Mouse (Mus musculus) heart, postnatal 0 days (tissue): ENCODE data around the gene Vmp1. TPM values are rescaled to one million over a fixed set of nuclear protein-coding genes. Genes with fewer than 3 reads are reported as not detected.

ENCODE experiments used
- ATAC-seq: fragments of 200-750 bp; cut with Nextera tagmentation; 2 replicates; pipeline ENCODE4 v1.8.0; 2017; ENCODE audit warnings: low read depth, moderate number of reproducible peaks, moderate library complexity; ENCODE audit not compliant: insufficient read depth
- DNase-seq: peaks from one replicate; pipeline ENCODE4 v3.0.0-alpha.2; 2016; ENCODE audit warnings: low spot score
- H3K27ac ChIP-seq: fragments of 300-500 bp; sonication (generic); 2 replicates; pipeline ENCODE4 v1.5.1; 2014; ENCODE audit warnings: low read depth, mild to moderate bottlenecking
- H3K27me3 ChIP-seq: fragments of 300-500 bp; sonication (generic); 2 replicates; pipeline ENCODE4 v1.6.1; 2014; ENCODE audit warnings: low read length, mixed read lengths; ENCODE audit not compliant: control insufficient read depth, insufficient read depth
- H3K36me3 ChIP-seq: fragments of 300-500 bp; sonication (generic); replicated peaks from 2 replicates; pipeline ENCODE4 v1.6.1; 2014; ENCODE audit warnings: low read length, mixed read lengths; ENCODE audit not compliant: control insufficient read depth, insufficient read depth
- H3K4me1 ChIP-seq: fragments of 300-500 bp; sonication (generic); 2 replicates; pipeline ENCODE4 v1.6.1; 2014; ENCODE audit warnings: antibody characterized with exemption; ENCODE audit not compliant: control insufficient read depth, insufficient read depth
- H3K4me2 ChIP-seq: fragments of 300-500 bp; sonication (generic); 2 replicates; pipeline ENCODE4 v1.6.1; 2014; ENCODE audit warnings: low read depth, mild to moderate bottlenecking, low read length, moderate library complexity
- H3K4me3 ChIP-seq: fragments of 300-500 bp; sonication (generic); 2 replicates; pipeline ENCODE4 v1.5.1; 2014; ENCODE audit warnings: low read depth, low read length
- H3K9ac ChIP-seq: fragments of 300-500 bp; sonication (generic); replicated peaks from 2 replicates; pipeline ENCODE4 v1.6.1; 2014; ENCODE audit warnings: low read depth, low read length, mixed read lengths
- H3K9me3 ChIP-seq: fragments of 300-500 bp; sonication (generic); replicated peaks from 2 replicates; pipeline ENCODE4 v1.6.1; 2016; ENCODE audit warnings: low read length; ENCODE audit not compliant: control insufficient read depth
- CTCF ChIP-seq: IDR thresholded peaks from 2 replicates; pipeline ENCODE4 v1.5.1; 2016; ENCODE audit warnings: antibody characterized with exemption, control low read depth, low read depth
- EP300 ChIP-seq: IDR thresholded peaks from 2 replicates; pipeline ENCODE4 v1.6.1; 2016; ENCODE audit warnings: antibody characterized with exemption, low read depth
- WGBS: fragments of 180-500 bp; shearing (Covaris S2); extraction: QIAGEN DNeasy Blood & Tissue Kit; methylation state at CpG from one replicate; pipeline ENCODE4 v1.1.7; 2014; 5-methylcytosine and 5-hydroxymethylcytosine counted together
- polyA plus RNA-seq: library from polyadenylated mRNA; unstranded; fragments of >200 nt; fragmentation: Nextera tagmentation; extraction: Ambion mirVana; gene quantifications from 2 replicates; pipeline ENCODE4 v1.2.1, GENCODE M21; 2015
- total RNA-seq: library from RNA; depleted of rRNA; stranded (reverse); fragments of >200 nt; gene quantifications from 2 replicates; pipeline ENCODE4 v1.2.3, GENCODE M21; 2014; ENCODE audit warnings: low replicate concordance

The Vmp1 gene
- total and polyA plus RNA-seq, 2 experiments from 2014 or later = 48.9 to 77.9 TPM

- H3K4me3 ChIP-seq = no peak overlapping the region
- TF ChIP-seq CTCF = no peak
- TF ChIP-seq EP300 = no peak
- H3K4me2 ChIP-seq = no peak overlapping the region
- peaks cover 21% of the 10 kb centered on the region for H3K36me3 ChIP-seq
- no peaks in the 10 kb centered on the region for H3K27me3 ChIP-seq
- no peaks in the 10 kb centered on the region for H3K4me1 ChIP-seq
- no peaks in the 10 kb centered on the region for H3K9me3 ChIP-seq
- no peak for DNase-seq
- 82% methylated on average over 6 of the region's 6 CpGs for WGBS
- H3K27ac ChIP-seq = no peak overlapping the region
- ATAC-seq = no peak
- H3K9ac ChIP-seq = no peak overlapping the region
Measured at GRCm38 (mm10) chr11:86634396-86634795, 49.2 kb downstream of the Vmp1 start.

- Histone ChIP-seq H3K4me1 (no peaks in the 10 kb centered on the region), H3K36me3 (peaks cover 17% of the 10 kb centered on the region), H3K9ac (no peak overlapping the region), H3K4me2 (no peak overlapping the region), H3K9me3 (no peaks in the 10 kb centered on the region), H3K27ac (no peak overlapping the region), H3K4me3 (no peak overlapping the region), H3K27me3 (no peaks in the 10 kb centered on the region)
- no peak for DNase-seq
- TF ChIP-seq CTCF = no peak
- no peak for TF ChIP-seq EP300
- no peak for ATAC-seq
- 68% methylated on average over 7 of the region's 7 CpGs for WGBS
Measured at GRCm38 (mm10) chr11:86629941-86630340, 53.7 kb downstream of the Vmp1 start.

- Histone ChIP-seq H3K36me3 (peaks cover 13% of the 10 kb centered on the region), H3K9me3 (no peaks in the 10 kb centered on the region), H3K27ac (no peak overlapping the region), H3K4me1 (no peaks in the 10 kb centered on the region), H3K9ac (no peak overlapping the region), H3K4me3 (no peak overlapping the region), H3K27me3 (no peaks in the 10 kb centered on the region), H3K4me2 (no peak overlapping the region)
- ATAC-seq (no peak), DNase-seq (no peak)
- WGBS = 65% methylated on average over 3 of the region's 3 CpGs
- TF ChIP-seq EP300 (no peak), CTCF (no peak)
Measured at GRCm38 (mm10) chr11:86629445-86629844, 54.2 kb downstream of the Vmp1 start.

- no peak overlapping the region for H3K4me3 ChIP-seq
- DNase-seq (no peak), ATAC-seq (no peak)
- 0 out of 2 replicates have a peak, but pooled peaks cover 4% of the 10 kb centered on the region for H3K4me1 ChIP-seq
- TF ChIP-seq EP300 (no peak), CTCF (no peak)
- WGBS = 61% methylated on average over 2 of the region's 2 CpGs
- H3K36me3 ChIP-seq = peaks cover 13% of the 10 kb centered on the region
- no peak overlapping the region for H3K4me2 ChIP-seq
- no peaks in the 10 kb centered on the region for H3K27me3 ChIP-seq
- no peak overlapping the region for H3K9ac ChIP-seq
- H3K9me3 ChIP-seq = no peaks in the 10 kb centered on the region
- H3K27ac ChIP-seq = no peak overlapping the region
Measured at GRCm38 (mm10) chr11:86628448-86628847, 55.2 kb downstream of the Vmp1 start.

GRCm38 (mm10) chr11:86627649-86628048, 56.0 kb downstream of the Vmp1 start:
- Histone ChIP-seq H3K27me3 (no peaks in the 10 kb centered on the region), H3K4me2 (no peak overlapping the region), H3K9me3 (no peaks in the 10 kb centered on the region), H3K4me1 (0 out of 2 replicates have a peak, but pooled peaks cover 4% of the 10 kb centered on the region), H3K36me3 (peaks cover 8% of the 10 kb centered on the region; the same call in 1 of the 2 replicates), H3K4me3 (no peak overlapping the region), H3K27ac (no peak overlapping the region), H3K9ac (no peak overlapping the region)
- TF ChIP-seq CTCF = no peak
- TF ChIP-seq EP300 = no peak
- DNase-seq (no peak), ATAC-seq (no peak)

GRCm38 (mm10) chr11:86626714-86627113, 56.9 kb downstream of the Vmp1 start:
- Histone ChIP-seq H3K36me3 (0 out of 2 replicates have a peak, but pooled peaks cover 4% of the 10 kb centered on the region), H3K4me1 (0 out of 2 replicates have a peak, but pooled peaks cover 4% of the 10 kb centered on the region), H3K4me3 (no peak overlapping the region), H3K27me3 (no peaks in the 10 kb centered on the region), H3K27ac (no peak overlapping the region), H3K9me3 (no peaks in the 10 kb centered on the region), H3K4me2 (no peak overlapping the region), H3K9ac (no peak overlapping the region)
- ATAC-seq = no peak
- no peak for DNase-seq
- WGBS = 87% methylated on average over 4 of the region's 4 CpGs
- TF ChIP-seq CTCF = no peak
